Mouse (Mus musculus) v-Abl transformed pro-B cells (cell line): Measurements from ENCODE around the gene Hsph1.

Experiments used
- in situ Hi-C, 2 experiments: fragments of 400-800 bp; cut with MboI; formaldehyde crosslinking; loops; one replicate each; pipeline ENCODE4 v1.15.1; 2025; ENCODE audit not compliant: unreplicated experiment in 2 of 2

The Hsph1 gene

GRCm38 (mm10) chr5:149647367-149648115 is 11.4 kb upstream of the Hsph1 start:
- in situ Hi-C loops: loop anchor here (25.0 kb wide), 2 partner anchors 860 to 1785 kb away; partner anchors contain the start of gene Pomp (in 1 of the 2)

GRCm38 (mm10) chr5:149642783-149643509 is 6.8 kb upstream of the Hsph1 start:
- in situ Hi-C loops: loop anchor here (25.0 kb wide), 2 partner anchors 856 to 1781 kb away; partner anchors contain the start of gene Pomp (in 1 of the 2)

GRCm38 (mm10) chr5:149642366-149642765 is 6.2 kb upstream of the Hsph1 start:
- in situ Hi-C loops: loop anchor here (25.0 kb wide), 2 partner anchors 855 to 1780 kb away; partner anchors contain the start of gene Pomp (in 1 of the 2)

GRCm38 (mm10) chr5:149641277-149641892 is 5.2 kb upstream of the Hsph1 start:
- in situ Hi-C loops: loop anchor here (25.0 kb wide), 2 partner anchors 854 to 1779 kb away; partner anchors contain the start of gene Pomp (in 1 of the 2)

- in situ Hi-C loops: loop anchor here (10.0 to 25.0 kb wide), 3 partner anchors 850 to 1775 kb away; partner anchors contain the start of genes Pomp (in 1 of the 2) and Slc46a3 (in 1 of the 2)
Observed at GRCm38 (mm10) chr5:149637306-149637705, 1.1 kb upstream of the Hsph1 start.

- in situ Hi-C loops: loop anchor here (10.0 to 25.0 kb wide), 3 partner anchors 848 to 1773 kb away; partner anchors contain the start of genes Pomp (in 1 of the 2) and Slc46a3 (in 1 of the 2)
Observed at GRCm38 (mm10) chr5:149635556-149635955, 620 bp downstream of the Hsph1 start.

GRCm38 (mm10) chr5:149634409-149635035 is 1.7 kb downstream of the Hsph1 start:
- in situ Hi-C loops: loop anchor here (10.0 to 25.0 kb wide), 3 partner anchors 847 to 1772 kb away; partner anchors contain the start of genes Pomp (in 1 of the 2) and Slc46a3 (in 1 of the 2)

- in situ Hi-C loops: loop anchor here (25.0 kb wide), 2 partner anchors 838 to 1763 kb away; partner anchors contain the start of gene Pomp (in 1 of the 2)
Observed at GRCm38 (mm10) chr5:149625547-149625946, 10.6 kb downstream of the Hsph1 start.

GRCm38 (mm10) chr5:149623815-149624675 is 12.1 kb downstream of the Hsph1 start:
- in situ Hi-C loops: no loop called here

- in situ Hi-C loops: no loop called here
Observed at GRCm38 (mm10) chr5:149622644-149623043, 13.5 kb downstream of the Hsph1 start.

GRCm38 (mm10) chr5:149622152-149622551 is 14.0 kb downstream of the Hsph1 start:
- in situ Hi-C loops: no loop called here

- in situ Hi-C loops: no loop called here
Observed at GRCm38 (mm10) chr5:149617776-149618425, 18.3 kb downstream of the Hsph1 start.

- in situ Hi-C loops: no loop called here
Observed at GRCm38 (mm10) chr5:149616817-149617216, 19.4 kb downstream of the Hsph1 start.

GRCm38 (mm10) chr5:149616138-149616537 is 20.0 kb downstream of the Hsph1 start:
- in situ Hi-C loops: no loop called here

- in situ Hi-C loops: no loop called here
Observed at GRCm38 (mm10) chr5:149612740-149613139, 23.4 kb downstream of the Hsph1 start.

GRCm38 (mm10) chr5:149612165-149612518 is 24.0 kb downstream of the Hsph1 start:
- in situ Hi-C loops: no loop called here

- in situ Hi-C loops: no loop called here
Observed at GRCm38 (mm10) chr5:149611476-149612164, 24.6 kb downstream of the Hsph1 start.

- in situ Hi-C loops: no loop called here
Observed at GRCm38 (mm10) chr5:149607083-149607720, 29.0 kb downstream of the Hsph1 start.
